Mouse (Mus musculus) hindbrain, embryonic 16.5 days (tissue): ENCODE results near the gene Snx20. TPM values are rescaled to one million over a fixed set of nuclear protein-coding genes. Genes with fewer than 3 reads are reported as not detected.

ENCODE experiments used
- ATAC-seq: fragments of 200-750 bp; cut with Nextera tagmentation; 2 replicates; pipeline ENCODE4 v1.8.0; 2017; ENCODE audit warnings: moderate TSS enrichment, moderate library complexity
- H3K27ac ChIP-seq: fragments of 300-500 bp; sonication (generic); 2 replicates; pipeline ENCODE4 v1.5.1; 2014; ENCODE audit warnings: low read depth, mild to moderate bottlenecking, control low read depth, low read length, moderate library complexity
- H3K27me3 ChIP-seq: fragments of 300-500 bp; sonication (generic); replicated peaks from 2 replicates; pipeline ENCODE4 v1.6.1; 2014; ENCODE audit warnings: low read length; ENCODE audit not compliant: control insufficient read depth, insufficient read depth
- H3K36me3 ChIP-seq: fragments of 300-500 bp; sonication (generic); 2 replicates; pipeline ENCODE4 v1.6.1; 2014; ENCODE audit warnings: mild to moderate bottlenecking, low read length, moderate library complexity, mixed read lengths; ENCODE audit not compliant: control insufficient read depth, insufficient read depth
- H3K4me1 ChIP-seq: fragments of 300-500 bp; sonication (generic); 2 replicates; pipeline ENCODE4 v1.6.1; 2014; ENCODE audit warnings: low read depth, low read length; ENCODE audit not compliant: control insufficient read depth, insufficient read depth
- H3K4me2 ChIP-seq: fragments of 300-500 bp; sonication (generic); 2 replicates; pipeline ENCODE4 v1.6.1; 2014; ENCODE audit warnings: mild to moderate bottlenecking, low read length, control low read depth, moderate library complexity
- H3K4me3 ChIP-seq: fragments of 300-500 bp; sonication (generic); 2 replicates; pipeline ENCODE4 v1.5.1; 2014; ENCODE audit warnings: mild to moderate bottlenecking, low read length, control low read depth, moderate library complexity
- H3K9ac ChIP-seq: fragments of 300-500 bp; sonication (generic); 2 replicates; pipeline ENCODE4 v1.6.1; 2014; ENCODE audit warnings: low read depth, mild to moderate bottlenecking, control low read depth, low read length, moderate library complexity
- H3K9me3 ChIP-seq: fragments of 300-500 bp; sonication (generic); 2 replicates; pipeline ENCODE4 v1.6.1; 2014; ENCODE audit warnings: mild to moderate bottlenecking, low read length, moderate library complexity; ENCODE audit not compliant: control insufficient read depth
- WGBS: fragments of 180-500 bp; shearing (Covaris S2); extraction: QIAGEN DNeasy Blood & Tissue Kit; methylation state at CpG from one replicate; pipeline ENCODE4 v1.1.7; 2014; 5-methylcytosine and 5-hydroxymethylcytosine counted together
- polyA plus RNA-seq: library from polyadenylated mRNA; unstranded; fragments of >200 nt; fragmentation: Nextera tagmentation; extraction: Ambion mirVana; gene quantifications from 2 replicates; pipeline ENCODE4 v1.2.1, GENCODE M21; 2015

The Snx20 gene
- polyA plus RNA-seq: 1.1 TPM in 2 replicates

GRCm38 (mm10) chr8:88635474-88636397 lies at the start of gene Snx20:
Gene Snx20 (minus strand): TSS chr8:88636128.
- no peaks in the 10 kb centered on the region; the same call in 1 of the 2 replicates for H3K4me1 ChIP-seq
- H3K27ac ChIP-seq: no peak within 1 kb of the TSS
- H3K9me3 ChIP-seq: no peaks in the 10 kb centered on the region
- no peak within 1 kb of the TSS for H3K4me2 ChIP-seq
- ATAC-seq: no peak
- H3K9ac ChIP-seq: no peak within 1 kb of the TSS
- 89% methylated on average over 14 of the region's 14 CpGs for WGBS
- H3K27me3 ChIP-seq: no peaks in the 10 kb centered on the region; the same call in 1 of the 2 replicates
- H3K36me3 ChIP-seq: no peaks in the 10 kb centered on the region
- no peak within 1 kb of the TSS for H3K4me3 ChIP-seq

GRCm38 (mm10) chr8:88683656-88684289 lies 47.8 kb upstream of the Snx20 start:
- H3K27ac ChIP-seq: no peak overlapping the region
- no peaks in the 10 kb centered on the region for H3K36me3 ChIP-seq
- no peaks in the 10 kb centered on the region for H3K4me1 ChIP-seq
- no peak overlapping the region for H3K9ac ChIP-seq
- no peak overlapping the region for H3K4me2 ChIP-seq
- 84% methylated on average over 7 of the region's 7 CpGs for WGBS
- no peaks in the 10 kb centered on the region; the same call in 1 of the 2 replicates for H3K27me3 ChIP-seq
- no peak for ATAC-seq
- H3K9me3 ChIP-seq: no peaks in the 10 kb centered on the region
- no peak overlapping the region for H3K4me3 ChIP-seq

- no peaks in the 10 kb centered on the region for H3K36me3 ChIP-seq
- no peak overlapping the region for H3K9ac ChIP-seq
- no peaks in the 10 kb centered on the region; the same call in none of the 2 replicates for H3K4me1 ChIP-seq
- 91% methylated on average over 8 of the region's 8 CpGs for WGBS
- H3K9me3 ChIP-seq: no peaks in the 10 kb centered on the region
- no peak for ATAC-seq
- H3K4me3 ChIP-seq: no peak overlapping the region
- no peak overlapping the region for H3K4me2 ChIP-seq
- H3K27me3 ChIP-seq: no peaks in the 10 kb centered on the region; the same call in 1 of the 2 replicates
- H3K27ac ChIP-seq: no peak overlapping the region
These were observed 45.1 kb upstream of the Snx20 start for GRCm38 (mm10) chr8:88681046-88681445.

GRCm38 (mm10) chr8:88680566-88680965 lies 44.6 kb upstream of the Snx20 start:
- Histone ChIP-seq H3K36me3 (no peaks in the 10 kb centered on the region), H3K9me3 (no peaks in the 10 kb centered on the region), H3K4me2 (no peak overlapping the region), H3K4me3 (no peak overlapping the region), H3K9ac (no peak overlapping the region), H3K27ac (no peak overlapping the region), H3K4me1 (no peaks in the 10 kb centered on the region; the same call in none of the 2 replicates), H3K27me3 (no peaks in the 10 kb centered on the region; the same call in 1 of the 2 replicates)
- WGBS: 95% methylated on average over 2 of the region's 2 CpGs
- no peak for ATAC-seq

- WGBS: 58% methylated on average over 8 of the region's 8 CpGs
- H3K36me3 ChIP-seq: no peaks in the 10 kb centered on the region
- no peak overlapping the region for H3K9ac ChIP-seq
- no peak for ATAC-seq
- H3K27ac ChIP-seq: no peak overlapping the region
- H3K27me3 ChIP-seq: no peaks in the 10 kb centered on the region
- H3K4me1 ChIP-seq: no peaks in the 10 kb centered on the region; the same call in none of the 2 replicates
- no peaks in the 10 kb centered on the region for H3K9me3 ChIP-seq
- no peak overlapping the region for H3K4me3 ChIP-seq
- no peak overlapping the region for H3K4me2 ChIP-seq
These were observed 41.1 kb upstream of the Snx20 start for GRCm38 (mm10) chr8:88677071-88677470.

- Histone ChIP-seq H3K4me2 (no peak overlapping the region), H3K9ac (no peak overlapping the region), H3K4me3 (no peak overlapping the region), H3K9me3 (no peaks in the 10 kb centered on the region), H3K4me1 (no peaks in the 10 kb centered on the region; the same call in none of the 2 replicates), H3K27me3 (no peaks in the 10 kb centered on the region), H3K27ac (no peak overlapping the region), H3K36me3 (no peaks in the 10 kb centered on the region)
- ATAC-seq: no peak
- WGBS: 90% methylated on average over 12 of the region's 12 CpGs
These were observed 39.6 kb upstream of the Snx20 start for GRCm38 (mm10) chr8:88675372-88676165.

GRCm38 (mm10) chr8:88673859-88674258 lies 37.9 kb upstream of the Snx20 start:
- Histone ChIP-seq H3K9ac (no peak overlapping the region), H3K27me3 (no peaks in the 10 kb centered on the region), H3K4me3 (no peak overlapping the region), H3K36me3 (no peaks in the 10 kb centered on the region), H3K9me3 (no peaks in the 10 kb centered on the region), H3K27ac (no peak overlapping the region), H3K4me1 (peaks cover 2% of the 10 kb centered on the region), H3K4me2 (no peak overlapping the region)
- WGBS: 86% methylated on average over 5 of the region's 5 CpGs
- no peak for ATAC-seq

GRCm38 (mm10) chr8:88671575-88671974 lies 35.6 kb upstream of the Snx20 start:
- Histone ChIP-seq H3K36me3 (no peaks in the 10 kb centered on the region), H3K4me3 (no peak overlapping the region), H3K9me3 (no peaks in the 10 kb centered on the region), H3K4me1 (peaks cover 7% of the 10 kb centered on the region), H3K27me3 (no peaks in the 10 kb centered on the region), H3K27ac (no peak overlapping the region), H3K4me2 (no peak overlapping the region), H3K9ac (no peak overlapping the region)
- no peak for ATAC-seq
- WGBS: 89% methylated on average over 10 of the region's 10 CpGs
